Mouse (Mus musculus): ENCODE measurements around the gene Vps26a.

- TF ChIP-seq MAX (IDR thresholded peaks at IDR 0.05; ENCODE audit: low read depth): no peak
- TF ChIP-seq POLR2A (IDR thresholded peaks at IDR 0.05; ENCODE audit: insufficient read length, low read depth): no peak
- TF ChIP-seq E2F4 (IDR thresholded peaks at IDR 0.05; ENCODE audit: insufficient read depth): no peak
Measured at GRCm38 (mm10) chr10:62413606-62413982, 73.0 kb downstream of the Vps26a start.
